ENCODE assay signal across 15 mouse cellular contexts in genomic region chr10:125788262-125788661, GRCm38 (mm10).
DNase-seq lines count a peak whose midpoint lies in the region; ATAC-seq and TF ChIP-seq lines count a peak whose summit lies in the region.
"Had no signal": no experiment of that assay in that cellular context is flagged by ENCODE, and none has a peak within 500 bp of the region (broad histone marks: within the 10 kb centered on the region; RNA-seq: fewer than 3 reads in every experiment).

No protein-coding gene starts in this region.

- H3K36me3 ChIP-seq in hindbrain, embryonic 12.5 days, result no peaks in the 10 kb centered on the region
- no peaks in the 10 kb centered on the region for H3K36me3 ChIP-seq in hindbrain, embryonic 10.5 days
- H3K36me3 ChIP-seq in lung, embryonic 14.5 days (ENCODE audit: insufficient read depth), result no peaks in the 10 kb centered on the region
- no peaks in the 10 kb centered on the region for H3K36me3 ChIP-seq in limb, embryonic 13.5 days
- H3K36me3 ChIP-seq: neural tube, embryonic 12.5 days had no signal

- H3K4me3 ChIP-seq in hindbrain, embryonic 12.5 days, result no peak overlapping the region
- no peak overlapping the region for H3K4me3 ChIP-seq in hindbrain, embryonic 10.5 days
- H3K4me3 ChIP-seq in lung, embryonic 14.5 days (ENCODE audit: low read depth, low read length), result no peak overlapping the region
- H3K4me3 ChIP-seq in limb, embryonic 13.5 days, result no peak overlapping the region
- H3K4me3 ChIP-seq: megakaryocyte, embryonic 14.5 days; neural tube, embryonic 12.5 days had no signal

- TF ChIP-seq CTCF in lung, embryonic 14.5 days (IDR thresholded peaks at IDR 0.05; ENCODE audit: low read depth), result peak; percentile 36; the same call in 1 of the 2 replicates
- peak; percentile 60 for TF ChIP-seq CTCF in Patski (IDR thresholded peaks at IDR 0.05)

- no peak overlapping the region for H3K9ac ChIP-seq in hindbrain, embryonic 12.5 days
- H3K9ac ChIP-seq in lung, embryonic 14.5 days, result no peak overlapping the region
- H3K9ac ChIP-seq in limb, embryonic 13.5 days, result no peak overlapping the region
- H3K9ac ChIP-seq: neural tube, embryonic 12.5 days had no signal

- H3K27ac ChIP-seq in hindbrain, embryonic 12.5 days, result peak overlapping the region; percentile 79; the same call in 1 of the 2 replicates
- no peak overlapping the region for H3K27ac ChIP-seq in hindbrain, embryonic 10.5 days
- H3K27ac ChIP-seq in lung, embryonic 14.5 days (ENCODE audit: low read depth), result no peak overlapping the region
- H3K27ac ChIP-seq in limb, embryonic 13.5 days, result peak overlapping the region; percentile 96

- WGBS in hindbrain, embryonic 12.5 days, result 94% methylated on average over 2 of the region's 2 CpGs
- WGBS in hindbrain, embryonic 10.5 days, result 96% methylated on average over 2 of the region's 2 CpGs
- WGBS in lung, embryonic 14.5 days, result 90% methylated on average over 2 of the region's 2 CpGs
- 93% methylated on average over 2 of the region's 2 CpGs for WGBS in limb, embryonic 13.5 days

- H3K4me1 ChIP-seq in hindbrain, embryonic 12.5 days, result peaks cover 30% of the 10 kb centered on the region
- peaks cover 31% of the 10 kb centered on the region for H3K4me1 ChIP-seq in hindbrain, embryonic 10.5 days (replicated peaks)
- peaks cover 23% of the 10 kb centered on the region for H3K4me1 ChIP-seq in lung, embryonic 14.5 days (ENCODE audit: insufficient read depth)
- H3K4me1 ChIP-seq in limb, embryonic 13.5 days, result peaks cover 41% of the 10 kb centered on the region
- H3K4me1 ChIP-seq: megakaryocyte, embryonic 14.5 days had no signal

- ATAC-seq in hindbrain, embryonic 12.5 days (ENCODE audit: low FRiP score), result no peak
- no peak for ATAC-seq in lung, embryonic 14.5 days (ENCODE audit: insufficient read depth)
- no peak for ATAC-seq in Patski
- ATAC-seq in limb, embryonic 13.5 days (ENCODE audit: low FRiP score, low read depth), result no peak
- ATAC-seq: forebrain, embryonic 16.5 days; intestine, embryonic 16.5 days had no signal

- H3K4me2 ChIP-seq in hindbrain, embryonic 12.5 days (replicated peaks), result no peak overlapping the region
- H3K4me2 ChIP-seq in lung, embryonic 14.5 days, result no peak overlapping the region
- peak overlapping the region; percentile 61; the same call in 1 of the 2 replicates for H3K4me2 ChIP-seq in limb, embryonic 13.5 days (replicated peaks)

- POLR2A ChIA-PET in Patski (lab: Charles Lee), result no interaction called here

- no peak for DNase-seq in hindbrain, embryonic 10.5 days (ENCODE audit: low spot score)
- DNase-seq in lung, embryonic 14.5 days, result peak; percentile 35
- DNase-seq in lung, adult 18-20 months, result no peak
- no peak for DNase-seq in Patski (ENCODE audit: low read depth, low spot score)
- no peak for DNase-seq in thymus, adult 18-20 months
- DNase-seq in right cerebral cortex, postnatal 25 days, result no peak
- DNase-seq: adrenal gland, postnatal 36 days; cerebellum, adult 11 months; left cerebral cortex, postnatal 4 days had no signal

- H3K27me3 ChIP-seq in hindbrain, embryonic 12.5 days, result no peaks in the 10 kb centered on the region
- H3K27me3 ChIP-seq in hindbrain, embryonic 10.5 days (ENCODE audit: insufficient read depth, poor library complexity, severe bottlenecking), result no peaks in the 10 kb centered on the region
- H3K27me3 ChIP-seq in lung, embryonic 14.5 days (ENCODE audit: insufficient read depth, low read length), result no peaks in the 10 kb centered on the region
- no peaks in the 10 kb centered on the region for H3K27me3 ChIP-seq in Patski
- H3K27me3 ChIP-seq in limb, embryonic 13.5 days, result no peaks in the 10 kb centered on the region
- H3K27me3 ChIP-seq: megakaryocyte, embryonic 14.5 days; neural tube, embryonic 12.5 days had no signal

- no peaks in the 10 kb centered on the region for H3K9me3 ChIP-seq in hindbrain, embryonic 12.5 days (replicated peaks)
- H3K9me3 ChIP-seq in hindbrain, embryonic 10.5 days, result peaks cover 5% of the 10 kb centered on the region; the same call in 1 of the 2 replicates
- H3K9me3 ChIP-seq in lung, embryonic 14.5 days (ENCODE audit: low read depth, low read length), result no peaks in the 10 kb centered on the region
- peaks cover 5% of the 10 kb centered on the region for H3K9me3 ChIP-seq in limb, embryonic 13.5 days

- CTCF ChIA-PET in Patski (lab: Charles Lee), result interaction anchor here (0.7 to 2.1 kb wide), 5 partner anchors 10 to 368 kb away, joined by 3 to 7 read pairs (median 3); no protein-coding TSS in a partner anchor

- in situ Hi-C loops in Patski (cut with MboI; ENCODE audit: low pct_unique_long_range_greater_than_20kb), result loop anchor here (25.0 kb wide), 2 partner anchors 549 to 749 kb away; no protein-coding TSS in a partner anchor

Comparison
In these comparisons a context has a peak if more than half of its experiments do, and no peak if none do; other contexts are left out.
1. H3K27ac ChIP-seq: peak in hindbrain, embryonic 12.5 days (single experiment) and limb, embryonic 13.5 days (single experiment); none in hindbrain, embryonic 10.5 days (single experiment) and lung, embryonic 14.5 days (single experiment).